Mouse (Mus musculus): ENCODE data around the gene Pcnx.

Gene Pcnx

GRCm38 (mm10) chr12:81891946-81892345 is 32.1 kb downstream of the Pcnx start:
- DNase-seq (ENCODE audit: extremely low read depth, insufficient read length, low spot score): no peak

- DNase-seq (ENCODE audit: extremely low read depth, insufficient read length, low spot score): no peak
Measured at GRCm38 (mm10) chr12:81894311-81894710, 34.5 kb downstream of the Pcnx start.

GRCm38 (mm10) chr12:81895986-81896385 is 36.2 kb downstream of the Pcnx start:
- DNase-seq (ENCODE audit: extremely low read depth, insufficient read length, low spot score): no peak

GRCm38 (mm10) chr12:81904456-81904855 is 44.6 kb downstream of the Pcnx start:
- DNase-seq (ENCODE audit: extremely low read depth, insufficient read length, low spot score): no peak

- no peak for DNase-seq (ENCODE audit: extremely low read depth, insufficient read length, low spot score)
Measured at GRCm38 (mm10) chr12:81905865-81906264, 46.0 kb downstream of the Pcnx start.

GRCm38 (mm10) chr12:81907741-81908357 is 48.0 kb downstream of the Pcnx start:
- no peak for DNase-seq (ENCODE audit: extremely low read depth, insufficient read length, low spot score)

- no peak for DNase-seq (ENCODE audit: extremely low read depth, insufficient read length, low spot score)
Measured at GRCm38 (mm10) chr12:81910439-81910838, 50.6 kb downstream of the Pcnx start.

- DNase-seq (ENCODE audit: extremely low read depth, insufficient read length, low spot score): peak; percentile 25
Measured at GRCm38 (mm10) chr12:81915176-81915950, 55.5 kb downstream of the Pcnx start.

- peak; percentile 21 for DNase-seq (ENCODE audit: extremely low read depth, insufficient read length, low spot score)
Measured at GRCm38 (mm10) chr12:81918346-81918745, 58.5 kb downstream of the Pcnx start.

- peak; percentile 79 for DNase-seq (ENCODE audit: extremely low read depth, insufficient read length, low spot score)
Measured at GRCm38 (mm10) chr12:81918886-81919285, 59.1 kb downstream of the Pcnx start.

- DNase-seq (ENCODE audit: extremely low read depth, insufficient read length, low spot score): no peak
Measured at GRCm38 (mm10) chr12:81920027-81920426, 60.2 kb downstream of the Pcnx start.

GRCm38 (mm10) chr12:81920614-81921013 is 60.8 kb downstream of the Pcnx start:
- DNase-seq (ENCODE audit: extremely low read depth, insufficient read length, low spot score): no peak

GRCm38 (mm10) chr12:81921785-81922184 is 62.0 kb downstream of the Pcnx start:
- no peak for DNase-seq (ENCODE audit: extremely low read depth, insufficient read length, low spot score)

- DNase-seq (ENCODE audit: extremely low read depth, insufficient read length, low spot score): no peak
Measured at GRCm38 (mm10) chr12:81922838-81923237, 63.0 kb downstream of the Pcnx start.

- no peak for DNase-seq (ENCODE audit: extremely low read depth, insufficient read length, low spot score)
Measured at GRCm38 (mm10) chr12:81927163-81927562, 67.3 kb downstream of the Pcnx start.

- no peak for DNase-seq (ENCODE audit: extremely low read depth, insufficient read length, low spot score)
Measured at GRCm38 (mm10) chr12:81927643-81928381, 68.0 kb downstream of the Pcnx start.

GRCm38 (mm10) chr12:81928382-81928770 is 68.6 kb downstream of the Pcnx start:
- no peak for DNase-seq (ENCODE audit: extremely low read depth, insufficient read length, low spot score)

- no peak for DNase-seq (ENCODE audit: extremely low read depth, insufficient read length, low spot score)
Measured at GRCm38 (mm10) chr12:81932015-81932414, 72.2 kb downstream of the Pcnx start.

- DNase-seq (ENCODE audit: extremely low read depth, insufficient read length, low spot score): peak; percentile 12
Measured at GRCm38 (mm10) chr12:81933430-81933829, 73.6 kb downstream of the Pcnx start.

GRCm38 (mm10) chr12:81934510-81934909 is 74.7 kb downstream of the Pcnx start:
- no peak for DNase-seq (ENCODE audit: extremely low read depth, insufficient read length, low spot score)

GRCm38 (mm10) chr12:81936066-81936465 is 76.2 kb downstream of the Pcnx start:
- no peak for DNase-seq (ENCODE audit: extremely low read depth, insufficient read length, low spot score)

GRCm38 (mm10) chr12:81941191-81941590 is 81.4 kb downstream of the Pcnx start:
- DNase-seq (ENCODE audit: extremely low read depth, insufficient read length, low spot score): no peak
